Comparison of ENCODE assay signal across 19 mouse cellular contexts in the genomic region with DNA sequence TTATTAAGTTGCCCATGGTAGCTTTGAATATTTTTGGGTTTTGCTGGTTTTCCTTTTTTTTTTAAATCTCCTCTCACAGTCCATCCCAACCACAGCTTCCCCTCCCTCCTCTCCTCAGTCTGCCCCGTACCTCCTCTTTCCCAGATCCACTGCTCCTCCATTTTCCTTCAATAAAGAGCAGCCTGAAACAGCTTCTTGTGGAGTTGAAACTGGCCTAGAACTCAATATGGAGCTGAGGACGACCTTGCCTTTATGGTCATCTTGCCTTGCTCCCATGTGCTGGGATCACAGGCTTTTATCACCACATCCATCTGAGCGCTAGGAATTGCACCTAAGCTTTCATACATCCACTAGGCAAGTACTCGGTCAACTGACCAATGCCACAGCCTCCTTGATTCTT. TPM values are rescaled to one million over a fixed set of nuclear protein-coding genes. Genes with fewer than 3 reads are reported as not detected.
"Had no signal": no experiment of that assay in that cellular context is flagged by ENCODE, and none has a peak within 500 bp of the region (broad histone marks: within the 10 kb centered on the region; RNA-seq: fewer than 3 reads in every experiment).

No protein-coding gene starts in this region.

- H3K9ac ChIP-seq: liver, embryonic 14.5 days; lung, embryonic 14.5 days; midbrain, embryonic 12.5 days; neural tube, embryonic 12.5 days; stomach, embryonic 15.5 days had no signal

- H3K4me1 ChIP-seq: neural tube, embryonic 12.5 days had no signal

- H3K27me3 ChIP-seq: midbrain, embryonic 12.5 days; neural tube, embryonic 12.5 days; stomach, embryonic 15.5 days had no signal

- DNase-seq: lung, adult 18-20 months; lung, embryonic 14.5 days; lung, postnatal 10 days; lung, postnatal 36 days; midbrain, embryonic 14.5 days; right cerebral cortex, postnatal 14 days; thymus, adult 2 months; thymus, postnatal 25 days; thymus, postnatal 4 days had no signal

- H3K9me3 ChIP-seq: midbrain, embryonic 12.5 days; neural tube, embryonic 12.5 days; stomach, embryonic 15.5 days had no signal

- H3K27ac ChIP-seq: liver, embryonic 14.5 days; midbrain, embryonic 12.5 days; neural tube, embryonic 12.5 days; stomach, embryonic 15.5 days; stomach, postnatal 0 days had no signal

- H3K4me3 ChIP-seq: midbrain, embryonic 12.5 days; neural tube, embryonic 12.5 days; stomach, embryonic 15.5 days had no signal

- H3K4me2 ChIP-seq: lung, embryonic 14.5 days; midbrain, embryonic 12.5 days; neural tube, embryonic 12.5 days; stomach, embryonic 15.5 days had no signal

- ATAC-seq: midbrain, embryonic 16.5 days had no signal

RNA-seq across cellular contexts. Expression of a gene that starts 1.1 kb away (rescaled TPM):
- polyA plus RNA-seq: testis, adult 2 months had no signal

RNA-seq across cellular contexts. Expression of a gene that starts 7.9 kb away (rescaled TPM):
- polyA plus RNA-seq: midbrain, embryonic 14.5 days; midbrain, embryonic 16.5 days; neural tube, embryonic 12.5 days; neural tube, embryonic 14.5 days had no signal

RNA-seq across cellular contexts. Expression of a gene that starts 27.6 kb away (rescaled TPM):
- polyA plus RNA-seq: liver, embryonic 16.5 days; spleen, adult 2 months; testis, adult 2 months had no signal
